Mouse (Mus musculus): Measurements from ENCODE around the gene Vmn1r201.

The Vmn1r201 gene

DNA sequence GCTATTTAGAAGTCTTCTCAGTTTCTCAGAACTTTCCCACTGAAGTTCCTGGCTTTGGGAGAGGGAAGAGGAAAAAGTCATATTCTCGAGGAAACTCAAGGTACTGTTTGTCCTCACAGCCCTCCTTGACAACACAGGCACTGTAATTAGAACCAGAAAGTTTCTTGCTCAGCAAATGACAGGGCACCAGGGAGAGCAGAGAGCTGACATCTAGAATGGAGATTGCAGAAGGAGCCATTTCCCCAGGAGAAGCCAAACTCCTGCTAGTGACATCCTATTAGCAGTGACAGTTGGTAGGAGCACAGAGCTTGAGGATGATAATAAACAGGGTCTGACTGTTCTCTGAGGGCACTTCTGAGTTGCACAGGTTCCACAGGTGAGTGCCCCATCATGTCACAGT, at the start of gene Vmn1r201:
Gene Vmn1r201, plus strand, starts transcription at position 301 of the 400 bp plus-strand sequence.
- no peak for DNase-seq (ENCODE audit: low spot score)

- DNase-seq (ENCODE audit: low spot score), result no peak
These were observed 16.6 kb upstream of the Vmn1r201 start for GRCm38 (mm10) chr13:22455145-22455544.

GRCm38 (mm10) chr13:22502431-22502830, 30.7 kb downstream of the Vmn1r201 start:
- DNase-seq (ENCODE audit: low spot score), result no peak

GRCm38 (mm10) chr13:22505281-22505680, 33.6 kb downstream of the Vmn1r201 start, which contains the start of gene Vmn1r202:
Gene Vmn1r202 (minus strand): TSS chr13:22505381.
- DNase-seq (ENCODE audit: low spot score), result no peak

DNA sequence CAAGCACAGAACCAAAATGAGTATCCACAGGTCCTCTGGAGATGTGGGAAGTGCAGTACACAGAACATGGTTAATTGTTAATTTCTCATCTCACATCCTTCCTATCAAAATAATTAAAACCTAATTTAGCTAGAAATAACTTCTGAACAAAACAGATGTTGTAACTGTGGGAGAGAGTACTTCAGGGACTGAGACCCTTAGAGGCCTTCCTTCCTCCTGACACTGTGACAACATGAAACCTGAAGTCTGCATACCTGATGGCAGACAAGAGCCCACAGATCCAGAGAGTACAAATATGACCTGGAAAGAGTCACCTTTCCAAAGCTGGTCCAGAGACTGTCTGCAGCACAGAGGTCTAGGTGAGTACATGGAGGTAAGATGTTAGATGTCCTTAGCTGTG, 46.1 kb downstream of the Vmn1r201 start, which contains the start of gene Vmn1r203:
Gene Vmn1r203, plus strand, starts transcription at position 301 of the 400 bp plus-strand sequence.
- no peak for DNase-seq (ENCODE audit: low spot score)
